Mouse (Mus musculus) cerebellum, adult 9-10 months (tissue): Measurements from ENCODE around the gene Zswim5.
A peak's percentile ranks its signal among the peaks of the same experiment; 100 is the strongest.
"Not testable (repeated sequence)": the region's sequence is repeated elsewhere in the genome, so short reads cannot be mapped to it uniquely, and the experiment has no call there.

Experiments used
- DNase-seq: peaks from one replicate; pipeline ENCODE4 v3.0.0; 2022

Zswim5 gene

DNA sequence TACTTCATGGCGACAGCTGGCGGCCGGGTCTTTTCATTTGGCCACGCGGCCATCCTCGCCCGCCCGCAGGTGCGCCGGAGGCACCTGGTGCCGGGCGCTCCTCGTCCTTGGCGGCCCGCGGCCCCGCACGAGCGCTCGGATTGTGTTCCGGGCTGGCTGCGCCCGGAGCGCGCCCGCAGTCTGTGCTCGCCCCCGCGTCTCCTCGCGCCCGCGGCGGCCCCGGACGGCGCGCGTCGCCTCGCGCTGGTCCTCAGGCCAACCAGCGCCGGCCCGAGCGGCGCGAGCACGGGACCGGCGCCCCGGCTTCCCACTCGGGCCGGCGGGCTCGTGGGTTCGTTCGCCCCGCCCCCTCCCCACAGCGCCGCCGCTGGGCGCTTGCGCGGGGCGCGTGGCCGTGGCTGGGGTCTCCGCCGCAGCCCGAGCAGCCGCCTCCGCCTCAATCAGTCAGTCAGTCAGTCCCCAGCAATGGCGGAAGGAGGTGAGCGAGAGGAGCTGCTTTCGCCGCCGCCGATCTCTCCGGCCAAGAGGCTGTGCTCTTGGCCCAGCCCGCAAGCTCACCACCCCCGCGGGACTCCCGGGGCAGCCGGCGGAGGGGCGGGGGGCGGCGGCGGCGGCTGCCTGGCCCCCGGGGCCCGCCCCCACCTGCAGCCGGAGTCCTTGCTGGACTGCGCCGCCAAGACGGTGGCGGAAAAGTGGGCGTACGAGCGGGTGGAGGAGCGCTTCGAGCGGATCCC lies at the start of gene Zswim5:
Gene Zswim5, plus strand, starts transcription at position 382 of the 734 bp plus-strand sequence.
- DNase-seq = peak; percentile 81

DNA sequence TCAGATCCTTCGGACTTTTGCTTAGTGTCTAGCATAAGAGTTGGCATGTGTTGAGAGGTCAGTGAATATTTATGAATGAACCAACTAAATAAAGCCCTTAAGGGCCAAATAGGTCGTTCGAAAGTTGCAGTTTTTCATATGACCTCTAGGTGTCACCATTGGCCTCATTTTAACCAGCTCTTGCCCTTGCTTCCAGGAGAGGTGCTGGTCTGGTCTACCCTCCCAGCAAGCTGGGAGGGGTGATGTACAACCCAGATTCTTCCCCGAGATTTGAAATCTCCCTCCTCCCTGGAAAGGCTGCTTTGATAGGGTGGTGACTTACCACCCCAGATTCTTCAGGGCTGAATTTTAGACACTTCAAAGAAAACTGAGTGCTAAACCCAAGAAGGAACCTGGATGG lies 49.4 kb upstream of the Zswim5 start:
- DNase-seq = peak; percentile 88

DNA sequence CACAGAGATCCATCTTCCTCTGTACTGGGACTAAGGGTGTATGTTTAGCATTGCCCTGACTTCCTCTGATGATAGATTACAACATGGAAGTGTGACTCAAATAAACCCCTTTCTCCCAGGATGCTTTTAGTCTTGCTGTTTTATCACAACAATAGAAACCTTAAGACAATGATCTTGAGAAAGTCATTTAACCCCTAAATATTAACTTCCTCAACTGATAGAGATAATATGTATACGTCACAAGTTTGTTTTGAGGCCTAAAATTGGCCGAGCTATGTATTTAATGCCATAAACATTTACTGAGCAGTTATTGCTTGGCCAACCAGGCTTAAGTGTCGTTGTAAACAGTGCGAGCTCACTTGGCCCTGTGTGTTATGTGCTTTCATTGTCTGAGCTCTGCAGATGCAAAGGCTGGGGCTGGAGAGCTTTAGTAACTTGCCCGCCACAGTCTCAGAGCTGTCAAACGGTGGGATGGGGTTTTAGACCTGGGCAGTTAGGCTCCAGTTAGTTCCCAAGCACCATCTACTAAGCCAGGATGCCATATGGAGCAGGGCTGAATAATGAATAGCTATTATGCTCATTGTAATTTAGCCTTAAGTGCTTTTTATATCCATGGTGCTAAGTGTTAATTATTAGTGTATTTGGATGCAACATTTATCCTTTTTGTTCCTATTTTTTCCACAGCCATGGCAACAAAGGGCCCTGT lies 47.7 kb upstream of the Zswim5 start:
- no peak for DNase-seq

DNA sequence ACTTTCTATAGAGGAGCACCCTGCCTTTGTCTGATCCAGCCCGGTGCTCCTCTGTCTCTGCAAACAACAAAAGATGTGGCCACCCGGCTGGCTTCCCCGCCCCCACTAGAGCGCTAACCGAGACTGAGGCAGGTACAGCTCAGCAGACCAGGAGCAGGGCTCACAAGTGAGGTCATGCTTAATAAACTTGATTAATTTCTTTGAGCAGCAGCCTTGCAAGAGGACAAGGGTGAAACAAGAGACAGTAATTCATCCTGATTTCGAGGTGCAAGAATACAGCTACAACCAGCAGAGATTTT lies 47.2 kb upstream of the Zswim5 start:
- no peak for DNase-seq

DNA sequence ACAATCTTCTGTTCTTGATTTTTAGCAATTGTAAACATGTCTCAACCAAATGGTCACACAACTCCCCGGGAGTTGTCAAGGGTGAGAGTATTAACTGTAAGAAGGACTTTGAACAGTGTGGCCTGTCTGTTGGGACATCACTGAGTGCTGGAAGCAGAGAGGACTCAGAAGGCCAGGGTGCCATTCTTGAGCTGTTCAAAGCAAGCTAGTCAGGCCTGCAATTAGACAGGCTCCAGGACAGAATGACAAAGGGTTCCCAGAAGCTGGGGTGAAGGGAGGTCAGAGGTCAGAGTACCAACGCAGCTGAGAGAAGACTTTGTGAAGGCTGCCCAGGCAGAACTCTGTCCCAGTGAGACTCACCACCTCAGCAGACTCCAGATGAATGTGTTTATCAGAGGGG lies 38.2 kb upstream of the Zswim5 start:
- no peak for DNase-seq

DNA sequence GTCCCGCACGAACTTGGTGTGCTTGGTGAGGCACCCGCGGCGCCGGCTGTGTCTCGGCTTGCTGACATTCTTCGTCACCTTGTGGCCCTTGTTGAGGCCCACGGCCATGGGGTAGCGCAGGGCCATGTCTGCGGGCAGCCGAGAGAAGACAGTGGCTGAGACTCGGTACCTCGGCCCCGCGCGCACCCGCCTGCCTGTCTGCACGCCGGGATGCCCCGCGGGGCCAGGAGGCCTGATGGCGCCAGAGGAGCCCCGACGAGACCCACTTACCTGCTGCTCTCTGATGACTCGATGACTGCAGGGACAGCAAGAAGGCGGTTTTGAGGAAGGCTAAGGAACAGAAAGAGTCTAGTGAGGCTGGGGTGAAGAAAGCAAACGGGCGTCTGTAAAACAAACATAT lies 37.1 kb upstream of the Zswim5 start:
- not testable (repeated sequence) for DNase-seq

DNA sequence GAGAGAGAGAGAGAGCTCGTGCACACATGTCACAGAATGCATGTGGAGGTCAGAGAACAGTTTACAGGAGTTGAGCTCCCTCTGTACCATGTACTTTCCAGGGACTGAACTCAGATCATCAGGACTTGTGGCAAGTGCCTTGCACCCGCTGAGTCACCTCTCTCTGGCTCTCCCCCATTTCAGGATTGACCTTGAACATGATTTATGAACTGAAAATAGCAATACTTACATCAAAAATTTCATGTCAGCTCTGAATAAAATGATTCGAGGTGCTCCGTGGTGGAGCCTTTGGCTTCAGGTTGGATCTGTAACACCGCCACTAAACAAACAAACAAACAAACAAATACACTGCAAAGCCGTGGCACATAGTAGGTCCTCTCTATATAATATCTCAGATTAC lies 36.3 kb upstream of the Zswim5 start:
- no peak for DNase-seq

DNA sequence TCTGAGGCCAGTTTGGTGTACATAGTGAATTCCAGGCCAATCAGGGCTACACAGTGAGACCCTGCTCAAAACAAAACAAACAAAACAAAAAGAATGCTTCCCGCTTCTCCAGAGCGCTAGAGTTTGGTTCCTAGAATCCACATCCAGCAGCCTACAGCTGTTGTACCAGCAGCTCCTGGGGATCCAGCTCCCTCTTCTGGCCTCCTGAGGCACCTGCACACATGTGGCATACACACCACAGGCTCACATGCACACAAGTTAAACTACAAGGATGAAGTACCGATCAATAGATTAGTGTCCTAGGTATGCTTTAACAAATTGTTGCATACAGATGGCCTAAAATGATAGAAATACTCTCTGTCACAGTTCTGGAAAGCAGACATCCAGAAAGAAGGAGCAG lies 32.9 kb upstream of the Zswim5 start:
- DNase-seq = no peak

DNA sequence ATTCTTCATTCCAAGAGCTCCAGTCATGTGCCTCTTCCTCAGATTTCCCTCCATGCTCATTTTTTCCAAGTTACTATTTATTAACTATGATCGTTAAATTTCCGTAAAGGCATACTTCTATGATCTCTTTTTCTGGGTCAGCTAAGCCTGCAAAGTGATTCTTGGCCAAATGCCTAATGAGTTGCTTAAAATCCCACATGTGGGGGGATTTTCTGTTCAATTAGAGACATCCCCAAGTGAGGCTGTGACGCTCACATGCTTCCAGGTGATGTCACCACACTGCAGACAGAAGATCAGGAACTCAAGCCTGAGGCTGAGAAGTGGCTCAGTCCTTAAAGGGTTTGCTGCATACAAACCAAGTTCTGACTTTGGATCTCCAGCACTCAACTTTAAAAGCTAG lies 27.3 kb upstream of the Zswim5 start:
- DNase-seq = no peak

DNA sequence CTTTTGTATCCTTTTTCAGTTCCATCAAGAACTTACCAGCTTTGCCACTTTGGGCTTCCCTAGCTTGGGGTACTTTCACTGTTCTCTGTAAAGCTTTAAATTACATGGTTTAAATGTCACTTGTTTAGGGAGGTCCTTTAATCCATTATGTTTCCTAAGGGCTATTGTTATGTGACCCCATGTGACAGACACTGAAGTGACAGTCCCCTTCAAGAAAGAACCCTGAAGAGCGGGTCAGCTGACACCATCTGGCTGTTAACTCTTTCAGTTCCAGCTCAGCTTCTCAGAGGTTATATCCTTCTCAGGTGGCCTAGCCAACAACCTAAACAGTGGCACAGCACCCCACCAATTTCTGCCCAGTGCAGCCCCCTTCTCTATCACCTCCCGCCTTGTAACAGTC lies 22.9 kb upstream of the Zswim5 start:
- no peak for DNase-seq

DNA sequence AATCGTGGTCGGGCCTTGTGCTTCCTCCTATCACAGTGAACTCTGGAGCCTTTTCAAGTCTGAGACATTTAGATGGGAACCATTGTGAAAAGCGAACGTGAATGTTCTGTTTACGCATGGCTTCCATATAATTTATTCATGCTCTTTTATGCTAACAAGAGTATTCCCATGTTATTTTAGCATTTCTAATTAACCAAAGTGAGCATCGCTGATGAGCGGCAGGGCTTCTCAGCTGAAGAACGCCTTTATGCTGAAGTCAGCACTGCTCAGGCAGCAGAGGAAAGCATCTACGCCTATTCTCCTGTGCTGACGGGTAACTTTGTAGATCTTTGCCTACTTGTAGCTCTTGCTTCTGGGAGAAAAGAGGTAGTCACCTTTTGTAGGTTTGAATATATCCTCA lies 20.0 kb upstream of the Zswim5 start:
- no peak for DNase-seq

DNA sequence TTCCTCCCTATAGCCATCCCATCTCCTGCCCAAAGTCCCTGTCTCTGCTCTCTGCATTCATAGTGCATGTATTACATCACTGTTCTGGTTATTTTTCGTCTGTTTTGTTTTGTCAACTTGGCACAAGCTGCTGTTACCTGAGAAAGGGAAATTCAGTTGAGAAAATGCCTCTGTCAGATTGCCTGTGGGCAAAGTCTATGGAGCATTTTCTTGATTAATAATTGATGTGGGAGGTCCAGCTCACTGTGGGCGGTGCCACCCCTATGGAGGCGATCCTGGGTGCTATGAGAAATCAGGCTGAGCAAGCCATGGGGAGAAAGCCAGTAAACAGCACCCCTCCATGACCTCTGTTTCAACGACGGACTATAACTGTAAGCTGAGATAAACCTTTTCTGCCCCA lies 17.5 kb upstream of the Zswim5 start:
- DNase-seq = no peak

DNA sequence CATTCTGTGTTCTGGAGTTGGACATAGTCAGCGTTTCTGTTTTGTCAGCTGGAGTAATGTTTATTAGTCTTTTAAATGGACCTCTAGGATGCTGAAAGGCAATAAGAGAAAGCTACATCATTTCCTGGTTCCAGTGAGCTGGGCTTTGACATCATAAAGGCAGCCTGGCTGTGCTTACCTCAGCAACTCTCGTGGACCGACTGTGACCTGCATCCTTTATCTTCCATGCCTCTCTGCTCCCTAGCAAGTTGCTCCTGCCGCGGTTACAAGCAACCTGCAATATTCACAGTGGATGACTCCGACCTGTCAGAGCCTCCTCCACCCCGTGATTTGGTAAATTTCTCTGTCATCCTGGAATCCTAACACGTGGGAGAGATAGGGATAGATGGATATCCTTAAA lies 15.2 kb upstream of the Zswim5 start:
- DNase-seq = no peak

DNA sequence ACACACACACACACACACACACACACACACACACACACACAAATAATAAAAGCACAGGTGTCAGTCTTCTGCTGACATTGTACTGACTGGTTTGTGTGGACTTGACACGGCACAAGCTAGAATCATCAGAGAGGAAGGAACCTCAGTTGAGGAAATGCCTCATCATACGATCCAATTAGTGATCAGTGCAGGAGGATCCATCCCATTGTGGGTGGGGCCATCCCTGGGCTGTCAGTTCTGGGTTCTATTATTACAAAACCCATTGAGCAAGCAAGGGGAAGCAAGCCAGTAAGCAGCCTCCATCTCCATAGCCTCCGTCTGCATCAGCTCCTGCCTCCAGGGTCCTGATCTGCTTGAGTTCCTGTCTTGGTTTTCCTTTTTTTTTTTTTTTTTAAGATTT lies 7.3 kb upstream of the Zswim5 start:
- no peak for DNase-seq

DNA sequence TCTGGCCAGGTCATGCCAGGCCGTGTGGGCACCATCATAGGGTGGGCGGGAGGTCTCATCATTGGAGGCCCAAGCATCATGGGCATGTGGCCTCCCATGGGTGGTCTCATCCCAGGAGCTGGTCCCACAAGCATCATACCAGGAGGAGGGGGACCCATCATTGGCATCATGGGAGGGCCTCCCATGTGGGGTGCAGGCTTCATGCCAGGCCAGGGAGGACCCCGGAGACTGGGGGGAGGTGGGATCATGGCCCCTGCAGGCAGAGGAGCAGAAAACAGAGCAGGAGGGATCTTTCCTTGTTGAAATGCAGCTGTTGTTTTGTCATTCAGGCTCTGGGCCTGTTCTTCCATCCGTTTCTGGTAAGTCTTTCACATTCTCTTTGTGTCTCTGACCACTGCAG lies 2.6 kb upstream of the Zswim5 start:
- DNase-seq = no peak

DNA sequence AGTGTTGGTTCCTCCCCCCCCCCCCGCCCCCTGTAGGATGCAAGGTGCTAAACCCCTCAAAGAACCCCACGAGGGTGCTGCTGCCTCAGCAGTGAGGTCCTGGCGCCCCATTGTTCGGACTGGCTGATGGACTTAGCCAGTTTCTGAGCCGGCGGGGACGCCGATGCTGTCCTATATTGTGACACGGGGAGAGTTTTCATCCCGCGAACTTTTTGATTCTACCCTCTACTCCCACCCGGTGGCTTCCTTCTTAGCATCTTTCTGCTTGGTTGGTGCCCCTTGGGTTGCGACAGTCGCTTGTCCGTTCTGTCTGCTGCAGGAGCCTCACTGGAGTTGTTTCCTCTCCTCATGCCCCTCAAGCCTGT lies 564 bp upstream of the Zswim5 start:
- no peak for DNase-seq

DNA sequence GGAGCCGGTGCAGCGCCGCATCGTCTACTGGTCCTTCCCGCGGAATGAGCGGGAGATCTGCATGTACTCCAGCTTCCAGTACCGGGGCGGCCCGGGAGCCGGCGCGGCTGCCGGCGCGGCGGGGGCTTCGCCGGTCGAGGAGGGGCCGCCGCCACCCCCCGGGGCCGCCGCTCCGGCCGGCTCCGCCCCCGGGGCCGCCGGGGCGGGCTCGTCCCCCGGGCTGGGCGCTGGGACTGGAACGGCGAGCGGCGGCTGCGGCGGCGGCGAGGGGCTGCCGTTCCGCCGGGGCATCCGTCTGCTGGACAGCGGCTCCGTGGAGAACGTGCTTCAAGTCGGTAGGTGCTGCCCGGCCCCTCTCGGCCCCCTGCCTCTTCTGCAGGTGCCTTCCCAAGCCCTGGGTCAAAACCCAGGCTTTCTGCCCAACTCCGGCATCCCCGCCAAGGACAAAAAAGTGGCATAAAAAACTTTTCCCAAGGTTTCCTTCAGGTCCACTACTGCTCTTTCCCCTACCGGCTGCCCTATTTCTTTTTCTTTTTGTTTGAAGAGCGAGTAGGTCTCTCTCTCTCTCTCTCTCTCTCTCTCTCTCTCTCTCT lies 649 bp downstream of the Zswim5 start:
- peak; percentile 43 for DNase-seq

DNA sequence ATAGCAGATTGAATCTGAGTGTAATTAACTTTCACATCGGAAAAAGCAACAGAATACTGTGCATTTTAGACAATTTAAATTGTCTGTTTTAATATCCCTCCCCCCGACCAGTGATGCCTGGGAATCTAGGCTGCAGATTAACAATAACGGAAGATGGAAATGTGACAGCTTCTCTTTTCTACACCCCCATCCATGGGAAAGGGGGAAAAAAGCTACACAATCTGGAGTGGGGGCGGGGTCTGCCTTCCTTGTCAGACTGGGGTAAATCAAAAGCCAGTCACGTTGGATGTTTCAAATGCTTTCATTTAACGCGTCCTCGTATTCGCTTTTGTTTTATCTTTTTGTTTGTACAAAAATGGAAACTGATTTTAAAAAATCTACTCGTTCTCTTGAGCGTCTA lies 1.3 kb downstream of the Zswim5 start:
- DNase-seq = peak; percentile 46

DNA sequence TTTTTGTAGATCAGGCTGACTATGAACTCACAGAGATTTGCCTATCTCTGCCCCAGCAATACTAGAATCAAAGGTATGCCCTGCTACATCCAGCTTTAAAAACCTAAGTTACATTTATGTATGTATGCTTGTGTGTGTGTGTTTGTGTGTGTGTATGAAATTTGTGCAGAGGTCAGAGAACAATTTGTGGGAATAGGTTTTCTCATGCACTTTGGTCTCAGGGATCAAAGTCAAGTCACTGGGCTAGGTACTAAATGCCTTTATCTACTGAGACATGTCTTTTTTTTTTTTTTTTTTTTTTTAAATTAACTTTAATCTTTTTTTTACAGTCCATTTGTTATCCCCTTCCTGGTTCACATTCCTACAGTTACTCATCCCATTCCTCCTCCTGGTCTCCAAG lies 5.5 kb downstream of the Zswim5 start:
- DNase-seq = no peak

DNA sequence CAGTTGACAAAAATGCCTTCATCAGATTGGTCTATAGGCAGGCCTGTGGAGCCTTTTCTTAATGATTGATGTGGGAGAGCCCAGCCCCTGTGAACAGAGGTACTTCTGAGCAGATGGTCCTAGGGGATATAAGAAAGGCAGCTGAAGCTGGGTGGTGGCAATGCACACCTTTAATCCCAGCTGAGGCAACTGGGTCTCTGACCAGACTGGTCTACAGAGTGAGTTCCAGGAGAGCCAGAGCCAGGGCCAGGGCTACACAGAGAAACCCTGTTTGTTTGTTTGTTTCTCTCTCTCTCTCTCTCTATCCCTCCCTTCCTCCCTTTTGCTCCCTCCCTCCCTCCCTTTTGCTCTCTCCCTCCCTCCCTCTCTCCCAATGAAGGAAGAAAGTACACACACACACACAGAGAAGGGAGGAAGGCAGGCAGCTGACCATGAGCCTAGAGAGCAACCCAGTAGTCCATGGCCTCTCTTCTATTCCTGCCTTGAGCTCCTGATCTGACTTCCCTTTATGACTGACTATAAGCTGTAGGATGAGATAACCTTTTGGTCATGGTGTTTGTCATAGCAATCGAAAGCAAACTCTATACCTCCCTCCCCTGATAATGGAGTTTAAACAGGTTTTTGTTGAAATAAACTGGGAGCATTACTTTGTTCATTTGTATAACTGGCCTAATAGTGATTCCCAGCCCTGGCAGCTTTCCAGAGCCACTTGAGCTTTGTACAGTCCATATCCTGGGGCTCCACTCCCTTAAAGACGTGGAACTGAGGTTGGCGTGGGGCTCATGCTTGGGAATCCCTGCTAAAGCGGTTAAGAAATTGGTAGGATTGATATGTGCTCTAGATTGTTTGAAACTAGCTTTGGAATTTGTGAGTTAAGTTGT lies 17.3 kb downstream of the Zswim5 start:
- no peak for DNase-seq

DNA sequence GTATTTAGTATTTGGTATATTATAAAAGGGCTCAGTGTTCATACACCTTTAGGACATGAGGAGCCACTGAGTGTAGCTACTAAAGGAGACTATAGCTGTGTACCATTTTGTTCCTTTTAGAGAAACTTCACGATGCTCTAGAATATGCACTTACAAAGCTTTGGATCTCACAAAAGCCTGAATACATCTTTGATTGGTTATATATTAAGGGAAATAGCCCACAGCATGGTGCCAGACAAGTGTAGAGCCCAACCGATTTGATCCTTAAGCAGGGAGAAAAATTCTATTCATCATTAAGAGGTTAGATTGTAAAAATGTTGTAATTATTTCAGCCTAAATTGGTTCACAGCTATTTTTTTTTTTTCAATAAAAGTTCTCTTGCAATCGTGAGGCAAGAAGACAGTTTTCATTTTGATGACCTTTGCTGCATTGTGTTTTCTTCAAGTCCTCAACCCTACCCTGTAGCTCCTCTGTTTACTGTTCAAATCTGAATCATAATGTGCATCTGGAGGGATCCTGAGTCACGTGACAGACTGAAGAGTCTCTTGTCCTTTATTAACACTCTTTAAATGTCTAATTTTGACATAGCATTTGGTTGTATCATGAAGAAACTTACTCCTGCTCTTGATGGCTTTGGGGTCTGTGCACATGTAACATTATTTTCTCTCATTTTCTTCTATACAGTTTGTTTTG lies 33.5 kb downstream of the Zswim5 start:
- no peak for DNase-seq

DNA sequence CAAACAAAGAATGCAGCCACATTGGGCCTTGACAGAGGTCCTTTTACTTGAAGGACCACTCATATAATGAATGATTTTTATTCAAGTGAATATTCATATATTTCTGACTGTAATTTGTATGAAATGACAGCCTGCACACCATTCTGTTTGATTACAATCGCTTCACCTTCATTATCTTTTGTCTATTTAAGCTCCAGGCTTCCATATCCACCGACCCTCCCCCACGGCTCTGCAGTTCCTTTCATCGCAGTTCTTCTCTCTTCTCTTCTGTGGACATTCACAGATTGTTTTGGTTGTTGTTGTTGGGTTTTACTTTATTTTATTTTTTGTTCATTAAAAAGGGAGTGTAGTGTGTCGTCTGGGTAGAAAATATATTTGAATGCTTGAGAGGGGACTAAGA lies 34.0 kb downstream of the Zswim5 start:
- no peak for DNase-seq

DNA sequence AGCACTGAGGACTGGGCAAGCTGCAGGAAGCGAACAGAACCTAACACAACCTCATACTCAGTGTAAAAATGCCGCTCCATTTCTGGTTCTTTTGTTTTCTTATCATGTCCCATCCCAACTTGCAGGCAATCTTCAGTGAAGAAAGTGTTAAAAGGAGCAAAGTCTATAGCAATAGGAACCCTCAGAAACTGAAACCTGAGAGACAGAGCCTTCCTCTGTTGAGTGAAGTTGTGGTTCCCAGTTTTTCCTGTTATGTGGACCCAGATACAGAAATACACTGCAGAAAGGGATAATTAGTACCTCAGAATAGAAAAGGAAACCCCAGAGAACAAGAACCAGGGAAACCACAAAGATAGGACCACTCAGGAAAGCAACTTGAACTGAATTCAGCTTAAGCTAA lies 36.1 kb downstream of the Zswim5 start:
- DNase-seq = no peak
